Mouse (Mus musculus): ENCODE results near the gene Lrrc47. TPM values are rescaled to one million over a fixed set of nuclear protein-coding genes. Genes with fewer than 3 reads are reported as not detected.

Lrrc47 gene
- polyA plus RNA-seq, 1 experiment from 2014 or later = 28.3 TPM

GRCm38 (mm10) chr4:154025641-154026440 is 14.3 kb downstream of the Lrrc47 start, which contains the start of gene Smim1:
Gene Smim1 (minus strand): TSS chr4:154026230.
- Histone ChIP-seq H3K4me3 (peak within 1 kb of the TSS; percentile 50), H3K27ac (peak within 1 kb of the TSS; percentile 53), H3K36me3 (peaks cover 20% of the 10 kb centered on the region), H3K4me1 (peaks cover 23% of the 10 kb centered on the region), H3K27me3 (ENCODE audit: low read depth, poor library complexity, severe bottlenecking) (peaks cover 52% of the 10 kb centered on the region), H3K9me3 (replicated peaks) (no peaks in the 10 kb centered on the region)
- DNase-seq (ENCODE audit: low spot score) = peak; percentile 62
- 2% methylated on average over 33 of the region's 33 CpGs for WGBS

- H3K4me3 ChIP-seq = peak overlapping the region; percentile 50
- H3K27me3 ChIP-seq (ENCODE audit: low read depth, poor library complexity, severe bottlenecking) = peaks cover 52% of the 10 kb centered on the region
- peaks cover 23% of the 10 kb centered on the region for H3K4me1 ChIP-seq
- peaks cover 14% of the 10 kb centered on the region for H3K36me3 ChIP-seq
- DNase-seq (ENCODE audit: low spot score) = no peak
- 30% methylated on average over 2 of the region's 2 CpGs for WGBS
- no peak overlapping the region for H3K27ac ChIP-seq
- H3K9me3 ChIP-seq (replicated peaks) = no peaks in the 10 kb centered on the region
These were observed 14.9 kb downstream of the Lrrc47 start for GRCm38 (mm10) chr4:154026441-154026761.

GRCm38 (mm10) chr4:154028066-154028465 is 16.5 kb downstream of the Lrrc47 start:
- H3K27me3 ChIP-seq (ENCODE audit: low read depth, poor library complexity, severe bottlenecking) = peaks cover 51% of the 10 kb centered on the region
- WGBS = 83% methylated on average over 7 of the region's 7 CpGs
- H3K27ac ChIP-seq = no peak overlapping the region
- H3K36me3 ChIP-seq = no peaks in the 10 kb centered on the region
- no peak overlapping the region for H3K4me3 ChIP-seq
- H3K9me3 ChIP-seq (replicated peaks) = no peaks in the 10 kb centered on the region
- H3K4me1 ChIP-seq = peaks cover 23% of the 10 kb centered on the region
- no peak for DNase-seq (ENCODE audit: low spot score)

- no peak for DNase-seq (ENCODE audit: low spot score)
These were observed 17.1 kb downstream of the Lrrc47 start for GRCm38 (mm10) chr4:154028646-154029045.

GRCm38 (mm10) chr4:154037123-154037522 is 25.6 kb downstream of the Lrrc47 start:
- Histone ChIP-seq H3K4me3 (no peak overlapping the region), H3K4me1 (peaks cover 13% of the 10 kb centered on the region; the same call in 1 of the 2 replicates), H3K27ac (no peak overlapping the region), H3K27me3 (ENCODE audit: low read depth, poor library complexity, severe bottlenecking) (peaks cover 26% of the 10 kb centered on the region), H3K9me3 (replicated peaks) (no peaks in the 10 kb centered on the region), H3K36me3 (no peaks in the 10 kb centered on the region)
- WGBS = 48% methylated on average over 3 of the region's 3 CpGs
- DNase-seq (ENCODE audit: low spot score) = no peak

More at GRCm38 (mm10) chr4:154028646-154029045, 17.1 kb downstream of the Lrrc47 start:
- no peaks in the 10 kb centered on the region for H3K36me3 ChIP-seq
- H3K27me3 ChIP-seq (ENCODE audit: low read depth, poor library complexity, severe bottlenecking) = peaks cover 46% of the 10 kb centered on the region
- H3K4me1 ChIP-seq = peaks cover 20% of the 10 kb centered on the region
- H3K27ac ChIP-seq = no peak overlapping the region
- no peak overlapping the region for H3K4me3 ChIP-seq
- no peaks in the 10 kb centered on the region for H3K9me3 ChIP-seq (replicated peaks)

- DNase-seq (ENCODE audit: low spot score) = no peak
- H3K27ac ChIP-seq = no peak within 1 kb of the TSS
- WGBS = 90% methylated on average over 9 of the region's 9 CpGs
These were observed 31.0 kb downstream of the Lrrc47 start, which contains the start of gene Ccdc27 for GRCm38 (mm10) chr4:154042577-154042976. Gene Ccdc27 (minus strand): TSS chr4:154042677.

GRCm38 (mm10) chr4:154045837-154046236 is 34.3 kb downstream of the Lrrc47 start:
- Histone ChIP-seq H3K4me3 (no peak overlapping the region), H3K36me3 (no peaks in the 10 kb centered on the region), H3K27ac (no peak overlapping the region), H3K9me3 (replicated peaks) (no peaks in the 10 kb centered on the region), H3K4me1 (no peaks in the 10 kb centered on the region), H3K27me3 (ENCODE audit: low read depth, poor library complexity, severe bottlenecking) (peaks cover 8% of the 10 kb centered on the region; the same call in 1 of the 2 replicates)
- 63% methylated on average over 5 of the region's 5 CpGs for WGBS
- no peak for DNase-seq (ENCODE audit: low spot score)

More at GRCm38 (mm10) chr4:154042577-154042976, 31.0 kb downstream of the Lrrc47 start, which contains the start of gene Ccdc27:
- Histone ChIP-seq H3K9me3 (replicated peaks) (no peaks in the 10 kb centered on the region), H3K4me1 (no peaks in the 10 kb centered on the region), H3K27me3 (ENCODE audit: low read depth, poor library complexity, severe bottlenecking) (peaks cover 8% of the 10 kb centered on the region; the same call in 1 of the 2 replicates), H3K36me3 (no peaks in the 10 kb centered on the region), H3K4me3 (no peak within 1 kb of the TSS)

- Histone ChIP-seq H3K27ac (no peak overlapping the region), H3K4me1 (no peaks in the 10 kb centered on the region), H3K27me3 (ENCODE audit: low read depth, poor library complexity, severe bottlenecking) (no peaks in the 10 kb centered on the region), H3K9me3 (replicated peaks) (no peaks in the 10 kb centered on the region), H3K36me3 (no peaks in the 10 kb centered on the region), H3K4me3 (no peak overlapping the region)
- WGBS = 89% methylated on average over 3 of the region's 3 CpGs
- no peak for DNase-seq (ENCODE audit: low spot score)
These were observed 39.9 kb downstream of the Lrrc47 start for GRCm38 (mm10) chr4:154051401-154051800.

GRCm38 (mm10) chr4:154053065-154053464 is 41.5 kb downstream of the Lrrc47 start:
- Histone ChIP-seq H3K36me3 (no peaks in the 10 kb centered on the region), H3K27ac (no peak overlapping the region), H3K9me3 (replicated peaks) (no peaks in the 10 kb centered on the region), H3K27me3 (ENCODE audit: low read depth, poor library complexity, severe bottlenecking) (no peaks in the 10 kb centered on the region), H3K4me3 (no peak overlapping the region), H3K4me1 (no peaks in the 10 kb centered on the region; the same call in 1 of the 2 replicates)
- no peak for DNase-seq (ENCODE audit: low spot score)
- 52% methylated on average over 4 of the region's 4 CpGs for WGBS

- H3K9me3 ChIP-seq (replicated peaks) = no peaks in the 10 kb centered on the region
- no peaks in the 10 kb centered on the region for H3K27me3 ChIP-seq (ENCODE audit: low read depth, poor library complexity, severe bottlenecking)
- no peaks in the 10 kb centered on the region; the same call in 1 of the 2 replicates for H3K4me1 ChIP-seq
- DNase-seq (ENCODE audit: low spot score) = no peak
- no peak overlapping the region for H3K27ac ChIP-seq
- WGBS = 86% methylated on average over 7 of the region's 7 CpGs
- no peak overlapping the region for H3K4me3 ChIP-seq
- H3K36me3 ChIP-seq = no peaks in the 10 kb centered on the region
These were observed 44.0 kb downstream of the Lrrc47 start for GRCm38 (mm10) chr4:154055482-154055881.

- Histone ChIP-seq H3K9me3 (replicated peaks) (no peaks in the 10 kb centered on the region), H3K4me3 (no peak overlapping the region), H3K27ac (no peak overlapping the region), H3K4me1 (no peaks in the 10 kb centered on the region; the same call in 1 of the 2 replicates), H3K36me3 (no peaks in the 10 kb centered on the region), H3K27me3 (ENCODE audit: low read depth, poor library complexity, severe bottlenecking) (no peaks in the 10 kb centered on the region)
- WGBS = 86% methylated on average over 2 of the region's 2 CpGs
- DNase-seq (ENCODE audit: low spot score) = no peak
These were observed 44.5 kb downstream of the Lrrc47 start for GRCm38 (mm10) chr4:154056046-154056445.

- no peak overlapping the region for H3K4me3 ChIP-seq
- H3K36me3 ChIP-seq = no peaks in the 10 kb centered on the region
- 53% methylated on average over 2 of the region's 2 CpGs for WGBS
- no peaks in the 10 kb centered on the region for H3K9me3 ChIP-seq (replicated peaks)
- H3K27ac ChIP-seq = no peak overlapping the region
- H3K27me3 ChIP-seq (ENCODE audit: low read depth, poor library complexity, severe bottlenecking) = no peaks in the 10 kb centered on the region
- no peaks in the 10 kb centered on the region; the same call in 1 of the 2 replicates for H3K4me1 ChIP-seq
- no peak for DNase-seq (ENCODE audit: low spot score)
These were observed 45.1 kb downstream of the Lrrc47 start for GRCm38 (mm10) chr4:154056661-154057060.

- Histone ChIP-seq H3K27me3 (ENCODE audit: low read depth, poor library complexity, severe bottlenecking) (no peaks in the 10 kb centered on the region), H3K4me1 (no peaks in the 10 kb centered on the region; the same call in 1 of the 2 replicates), H3K4me3 (no peak overlapping the region), H3K9me3 (replicated peaks) (no peaks in the 10 kb centered on the region), H3K27ac (no peak overlapping the region), H3K36me3 (no peaks in the 10 kb centered on the region)
- WGBS = 71% methylated on average over 4 of the region's 4 CpGs
- no peak for DNase-seq (ENCODE audit: low spot score)
These were observed 46.2 kb downstream of the Lrrc47 start for GRCm38 (mm10) chr4:154057696-154058095.
